Mouse (Mus musculus): Measurements from ENCODE around the gene Anxa5.

Anxa5 gene

GRCm38 (mm10) chr3:36488899-36489589 is 13.3 kb upstream of the Anxa5 start:
- DNase-seq (ENCODE audit: low spot score in 2 of 2): no peak

- DNase-seq (ENCODE audit: low spot score in 2 of 2): no peak
These were observed 12.7 kb upstream of the Anxa5 start for GRCm38 (mm10) chr3:36488367-36488766.

- no peak for DNase-seq (ENCODE audit: low spot score in 2 of 2)
These were observed 11.2 kb upstream of the Anxa5 start for GRCm38 (mm10) chr3:36486881-36487280.

- no peak for DNase-seq (ENCODE audit: low spot score in 2 of 2)
These were observed 10.5 kb upstream of the Anxa5 start for GRCm38 (mm10) chr3:36486176-36486575.

GRCm38 (mm10) chr3:36484292-36484691 is 8.6 kb upstream of the Anxa5 start:
- no peak for DNase-seq (ENCODE audit: low spot score in 2 of 2)

GRCm38 (mm10) chr3:36482940-36483339 is 7.2 kb upstream of the Anxa5 start:
- DNase-seq (ENCODE audit: low spot score in 2 of 2): no peak

GRCm38 (mm10) chr3:36481776-36482193 is 6.1 kb upstream of the Anxa5 start:
- DNase-seq (ENCODE audit: low spot score in 2 of 2): no peak

GRCm38 (mm10) chr3:36480486-36480885 is 4.8 kb upstream of the Anxa5 start:
- no peak for DNase-seq (ENCODE audit: low spot score in 2 of 2)

GRCm38 (mm10) chr3:36478776-36479175 is 3.1 kb upstream of the Anxa5 start:
- no peak for DNase-seq (ENCODE audit: low spot score in 2 of 2)

- DNase-seq (ENCODE audit: low spot score in 2 of 2): no peak
These were observed 814 bp upstream of the Anxa5 start for GRCm38 (mm10) chr3:36476261-36477155.

GRCm38 (mm10) chr3:36474938-36475483 is 683 bp downstream of the Anxa5 start:
- no peak for DNase-seq (ENCODE audit: low spot score in 2 of 2)

- DNase-seq (ENCODE audit: low spot score in 2 of 2): no peak
These were observed 1.3 kb downstream of the Anxa5 start for GRCm38 (mm10) chr3:36474421-36474820.

- no peak for DNase-seq (ENCODE audit: low spot score in 2 of 2)
These were observed 2.5 kb downstream of the Anxa5 start for GRCm38 (mm10) chr3:36473222-36473621.

GRCm38 (mm10) chr3:36471856-36472255 is 3.8 kb downstream of the Anxa5 start:
- DNase-seq (ENCODE audit: low spot score in 2 of 2): no peak

GRCm38 (mm10) chr3:36468871-36469270 is 6.8 kb downstream of the Anxa5 start:
- no peak for DNase-seq (ENCODE audit: low spot score in 2 of 2)

- no peak for DNase-seq (ENCODE audit: low spot score in 2 of 2)
These were observed 8.1 kb downstream of the Anxa5 start for GRCm38 (mm10) chr3:36467632-36468031.

GRCm38 (mm10) chr3:36465538-36465937 is 10.2 kb downstream of the Anxa5 start:
- DNase-seq (ENCODE audit: low spot score in 2 of 2): no peak

GRCm38 (mm10) chr3:36462348-36462747 is 13.3 kb downstream of the Anxa5 start:
- DNase-seq (ENCODE audit: low spot score in 2 of 2): no peak

GRCm38 (mm10) chr3:36461819-36462218 is 13.9 kb downstream of the Anxa5 start:
- DNase-seq (ENCODE audit: low spot score in 2 of 2): no peak

- no peak for DNase-seq (ENCODE audit: low spot score in 2 of 2)
These were observed 15.0 kb downstream of the Anxa5 start for GRCm38 (mm10) chr3:36460717-36461116.

- DNase-seq (ENCODE audit: low spot score in 2 of 2): no peak
These were observed 20.1 kb downstream of the Anxa5 start for GRCm38 (mm10) chr3:36455566-36455965.

GRCm38 (mm10) chr3:36455124-36455523 is 20.6 kb downstream of the Anxa5 start:
- DNase-seq (ENCODE audit: low spot score in 2 of 2): no peak

- DNase-seq (ENCODE audit: low spot score in 2 of 2): no peak
These were observed 23.2 kb downstream of the Anxa5 start for GRCm38 (mm10) chr3:36452502-36452901.
